Mouse (Mus musculus) neural tube, embryonic 11.5 days (tissue): ENCODE results near the gene Tpp2. TPM values are rescaled to one million over a fixed set of nuclear protein-coding genes. Genes with fewer than 3 reads are reported as not detected.

Experiments
- ATAC-seq: fragments of 200-750 bp; cut with Nextera tagmentation; 2 replicates; pipeline ENCODE4 v1.8.0; 2017; ENCODE audit warnings: moderate number of reproducible peaks, mild to moderate bottlenecking, moderate TSS enrichment, moderate library complexity; ENCODE audit not compliant: insufficient read depth, low FRiP score, low TSS enrichment
- DNase-seq: peaks from one replicate; pipeline ENCODE4 v3.0.0-alpha.2; 2015; ENCODE audit warnings: low spot score
- H3K27ac ChIP-seq: fragments of 300-500 bp; sonication (generic); 2 replicates; pipeline ENCODE4 v1.5.1; 2014; ENCODE audit warnings: low read depth, mild to moderate bottlenecking, low read length
- H3K27me3 ChIP-seq: fragments of 300-500 bp; sonication (generic); 2 replicates; pipeline ENCODE4 v1.6.1; 2014; ENCODE audit warnings: mild to moderate bottlenecking, low read length, mixed read lengths; ENCODE audit not compliant: control insufficient read depth, insufficient read depth
- H3K36me3 ChIP-seq: fragments of 300-500 bp; sonication (generic); 2 replicates; pipeline ENCODE4 v1.6.1; 2014; ENCODE audit warnings: mild to moderate bottlenecking, low read length, moderate library complexity, mixed read lengths; ENCODE audit not compliant: control insufficient read depth, insufficient read depth
- H3K4me1 ChIP-seq: fragments of 300-500 bp; sonication (generic); 2 replicates; pipeline ENCODE4 v1.6.1; 2014; ENCODE audit warnings: low read length, mixed read lengths; ENCODE audit not compliant: control insufficient read depth, insufficient read depth
- H3K4me2 ChIP-seq: fragments of 300-500 bp; sonication (generic); 2 replicates; pipeline ENCODE4 v1.6.1; 2014; ENCODE audit warnings: low read depth, mild to moderate bottlenecking, moderate library complexity
- H3K4me3 ChIP-seq: fragments of 300-500 bp; sonication (generic); 2 replicates; pipeline ENCODE4 v1.5.1; 2014; ENCODE audit warnings: low read depth, low read length
- H3K9ac ChIP-seq: fragments of 300-500 bp; sonication (generic); 2 replicates; pipeline ENCODE4 v1.6.1; 2014; ENCODE audit warnings: mild to moderate bottlenecking, low read length
- H3K9me3 ChIP-seq: fragments of 300-500 bp; sonication (generic); 2 replicates; pipeline ENCODE4 v1.6.1; 2016; ENCODE audit warnings: low read length; ENCODE audit not compliant: control insufficient read depth
- WGBS: fragments of 180-500 bp; shearing (Covaris S2); extraction: QIAGEN DNeasy Blood & Tissue Kit; methylation state at CpG from one replicate; pipeline ENCODE4 v1.1.7; 2014; 5-methylcytosine and 5-hydroxymethylcytosine counted together
- polyA plus RNA-seq: library from polyadenylated mRNA; unstranded; fragments of >200 nt; fragmentation: Nextera tagmentation; extraction: Ambion mirVana; gene quantifications from 2 replicates; pipeline ENCODE4 v1.2.1, GENCODE M21; 2014

Gene Tpp2
- polyA plus RNA-seq, 1 experiment from 2014 or later = 69.6 TPM

DNA sequence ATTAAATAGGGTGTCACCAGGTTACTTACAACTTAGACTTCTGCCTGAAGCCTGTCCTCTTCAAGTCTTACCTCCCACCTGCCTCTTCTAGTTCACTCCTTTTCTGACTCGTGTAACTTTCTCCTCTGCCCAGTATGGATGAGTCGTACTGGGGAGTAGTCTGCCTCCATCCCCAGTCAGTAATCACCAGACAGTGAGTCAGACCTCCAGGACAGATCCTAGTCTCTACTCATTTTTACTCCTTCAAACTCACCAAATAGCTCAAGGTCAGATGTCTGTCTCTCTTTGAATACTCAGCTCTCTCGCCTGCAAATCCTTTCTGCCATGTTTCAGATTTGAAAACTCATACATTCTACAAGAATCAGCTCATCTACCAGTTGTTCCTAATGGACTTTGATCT lies 35.9 kb downstream of the Tpp2 start:
- ATAC-seq = no peak
- Histone ChIP-seq H3K4me2 (no peak overlapping the region), H3K27me3 (no peaks in the 10 kb centered on the region), H3K4me3 (no peak overlapping the region), H3K9ac (no peak overlapping the region), H3K36me3 (peaks cover 2% of the 10 kb centered on the region; the same call in 1 of the 2 replicates), H3K4me1 (no peaks in the 10 kb centered on the region), H3K9me3 (no peaks in the 10 kb centered on the region), H3K27ac (no peak overlapping the region)
- DNase-seq = no peak
- 91% methylated on average over 3 of the region's 3 CpGs for WGBS

DNA sequence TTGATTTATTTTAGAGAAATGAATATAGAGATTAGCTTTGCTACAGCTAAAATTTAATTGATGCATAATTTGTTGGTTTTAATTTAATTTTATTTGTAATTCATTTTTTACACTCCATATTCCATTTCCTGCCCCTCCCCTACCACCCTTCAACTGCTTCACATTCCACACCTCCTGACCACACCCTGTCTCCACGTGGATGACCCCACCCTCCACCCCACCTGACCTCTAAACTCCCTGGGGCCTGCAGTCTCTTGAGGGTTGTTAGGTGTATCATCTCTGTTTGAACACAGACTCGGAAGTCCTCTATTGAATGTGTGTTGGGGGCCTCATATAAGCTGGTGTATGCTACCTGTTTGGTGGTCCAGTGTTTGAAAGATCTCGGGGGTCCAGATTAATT lies 37.6 kb downstream of the Tpp2 start:
- Histone ChIP-seq H3K27ac (no peak overlapping the region), H3K36me3 (peaks cover 2% of the 10 kb centered on the region; the same call in 1 of the 2 replicates), H3K4me2 (no peak overlapping the region), H3K27me3 (no peaks in the 10 kb centered on the region), H3K9me3 (no peaks in the 10 kb centered on the region), H3K9ac (no peak overlapping the region), H3K4me3 (no peak overlapping the region), H3K4me1 (no peaks in the 10 kb centered on the region)
- DNase-seq (no peak), ATAC-seq (no peak)
- 69% methylated on average over 3 of the region's 3 CpGs for WGBS

DNA sequence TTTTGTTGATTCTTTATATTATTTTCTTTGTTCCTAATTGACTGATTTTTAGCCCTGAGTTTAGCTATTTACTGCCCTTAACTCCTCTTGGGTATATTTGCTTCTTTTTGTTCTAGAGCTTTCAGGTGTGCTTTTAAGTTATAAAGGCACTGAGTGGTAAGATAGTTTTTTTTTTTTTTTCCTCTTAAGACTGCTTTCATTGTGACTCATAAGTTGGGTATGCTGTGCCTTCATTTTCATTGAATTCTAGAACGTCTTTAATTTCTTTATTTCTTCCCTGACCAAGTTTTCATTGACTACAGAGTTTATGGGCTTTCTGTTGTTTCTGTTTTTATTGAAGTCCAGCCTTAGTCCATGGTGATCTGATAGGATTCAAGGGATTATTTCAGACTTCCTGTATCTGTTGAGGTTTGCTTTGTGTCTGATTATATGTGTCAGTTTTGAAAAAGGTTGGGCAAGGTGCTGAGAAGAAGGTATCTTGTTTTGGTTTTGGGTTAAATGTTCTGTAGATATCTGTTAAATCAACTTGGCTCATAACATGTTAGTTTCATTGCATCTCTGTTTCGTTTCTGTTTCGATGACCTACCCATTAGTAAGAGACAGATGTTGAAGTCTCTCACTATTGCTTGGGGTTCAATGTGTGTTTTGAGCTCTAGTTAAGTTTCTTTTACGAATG lies 63.6 kb downstream of the Tpp2 start:
- no peak for ATAC-seq
- H3K4me3 ChIP-seq = no peak overlapping the region
- no peak overlapping the region for H3K9ac ChIP-seq
- no peaks in the 10 kb centered on the region for H3K27me3 ChIP-seq
- no peak for DNase-seq
- no peak overlapping the region for H3K4me2 ChIP-seq
- H3K9me3 ChIP-seq = no peaks in the 10 kb centered on the region
- H3K36me3 ChIP-seq = peaks cover 13% of the 10 kb centered on the region
- no peaks in the 10 kb centered on the region for H3K4me1 ChIP-seq
- H3K27ac ChIP-seq = no peak overlapping the region
- 91% methylated on average over 4 of the region's 4 CpGs for WGBS

DNA sequence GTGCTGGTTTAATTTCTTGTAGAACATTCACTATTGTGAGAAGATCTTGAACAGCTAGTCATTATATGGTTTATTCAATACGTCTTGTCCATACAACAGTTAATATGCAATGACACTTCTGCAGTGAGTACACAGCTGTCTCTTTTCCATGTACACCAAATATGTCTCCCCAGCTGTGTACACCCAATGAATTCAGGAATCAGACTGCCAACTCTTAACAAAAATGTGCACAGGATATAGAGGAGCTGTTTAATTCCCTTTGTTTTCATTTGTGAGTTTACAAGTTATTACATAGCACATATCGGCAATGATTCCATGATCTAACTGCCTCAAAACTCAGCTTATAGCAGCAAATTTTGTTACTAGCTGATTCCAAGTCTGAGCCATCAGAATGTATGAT lies 71.1 kb downstream of the Tpp2 start:
- Histone ChIP-seq H3K27me3 (no peaks in the 10 kb centered on the region), H3K36me3 (no peaks in the 10 kb centered on the region), H3K4me1 (no peaks in the 10 kb centered on the region), H3K4me3 (no peak overlapping the region), H3K27ac (no peak overlapping the region), H3K4me2 (no peak overlapping the region), H3K9ac (no peak overlapping the region), H3K9me3 (no peaks in the 10 kb centered on the region)
- 94% methylated on average over 2 of the region's 2 CpGs for WGBS
- no peak for DNase-seq
- ATAC-seq = no peak

DNA sequence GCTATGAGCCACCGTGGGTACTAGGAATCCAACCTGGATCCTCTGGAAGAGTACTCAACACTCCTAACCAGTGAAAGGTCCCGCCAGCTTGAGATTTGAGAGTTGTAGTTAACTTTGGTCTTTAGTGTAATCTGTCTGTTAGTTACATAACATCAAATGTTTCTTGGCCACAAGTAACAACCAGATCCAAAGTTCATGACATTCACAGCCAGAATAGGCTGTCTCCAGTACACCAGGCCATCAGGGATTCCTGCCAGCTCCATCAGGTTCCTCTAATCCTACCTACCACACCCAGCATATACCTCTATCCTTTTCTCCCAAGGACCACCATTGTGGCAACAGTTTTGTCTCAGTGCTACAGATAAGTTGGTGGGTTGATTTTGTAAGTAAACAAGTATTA lies 82.1 kb downstream of the Tpp2 start:
- Histone ChIP-seq H3K4me3 (no peak overlapping the region), H3K36me3 (no peaks in the 10 kb centered on the region), H3K9ac (no peak overlapping the region), H3K4me2 (no peak overlapping the region), H3K4me1 (no peaks in the 10 kb centered on the region), H3K9me3 (no peaks in the 10 kb centered on the region), H3K27me3 (no peaks in the 10 kb centered on the region), H3K27ac (no peak overlapping the region)
- WGBS = 84% methylated on average over 2 of the region's 2 CpGs
- DNase-seq (no peak), ATAC-seq (no peak)

DNA sequence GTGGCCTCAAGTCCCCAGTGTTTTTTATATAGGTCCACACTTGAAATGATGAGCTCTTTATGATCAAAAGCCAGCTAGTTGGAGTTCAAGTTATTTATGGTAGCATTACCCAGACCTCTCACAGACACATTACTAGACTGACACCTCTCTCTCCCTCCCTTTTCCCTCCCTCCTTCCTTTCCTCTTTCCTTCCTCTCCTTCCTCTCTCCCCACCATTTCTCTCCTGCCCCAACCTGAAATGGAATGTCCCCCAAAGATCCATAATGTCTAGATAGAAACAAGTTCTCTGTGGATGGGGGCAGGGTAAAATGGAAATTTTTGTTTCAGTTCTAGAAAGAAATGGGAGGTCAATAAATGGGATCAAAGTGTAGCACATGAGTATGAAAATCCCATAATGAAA lies 86.5 kb downstream of the Tpp2 start, which contains the start of gene Mettl21c:
Gene Mettl21c (minus strand): TSS at position 101 of the 400 bp plus-strand sequence.
- Histone ChIP-seq H3K27ac (no peak within 1 kb of the TSS), H3K9me3 (no peaks in the 10 kb centered on the region), H3K36me3 (no peaks in the 10 kb centered on the region), H3K4me1 (no peaks in the 10 kb centered on the region), H3K4me3 (no peak within 1 kb of the TSS), H3K4me2 (no peak within 1 kb of the TSS), H3K9ac (no peak within 1 kb of the TSS), H3K27me3 (no peaks in the 10 kb centered on the region)
- DNase-seq = no peak
- no peak for ATAC-seq

DNA sequence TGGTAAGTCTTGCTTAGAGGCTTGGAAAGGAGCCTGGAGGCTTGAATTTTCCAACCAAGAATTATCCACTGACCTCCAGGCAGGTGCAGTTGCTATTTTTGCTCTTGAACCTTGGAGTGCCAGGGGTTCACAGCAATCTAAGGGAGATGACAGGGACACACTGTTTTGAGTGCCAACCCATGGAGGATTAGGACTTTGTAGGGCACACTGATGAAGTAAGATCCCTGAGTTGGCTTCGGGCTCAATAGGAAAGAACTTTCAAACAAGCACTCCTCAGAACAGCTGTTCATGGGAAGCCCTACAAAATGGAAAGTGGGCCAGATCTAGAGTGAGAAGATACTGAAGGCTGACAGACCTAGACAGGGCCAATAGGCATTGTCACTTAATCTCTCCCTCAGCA lies 89.2 kb downstream of the Tpp2 start:
- Histone ChIP-seq H3K27ac (no peak overlapping the region), H3K4me2 (no peak overlapping the region), H3K9ac (no peak overlapping the region), H3K9me3 (no peaks in the 10 kb centered on the region), H3K36me3 (no peaks in the 10 kb centered on the region), H3K4me3 (no peak overlapping the region), H3K4me1 (no peaks in the 10 kb centered on the region), H3K27me3 (no peaks in the 10 kb centered on the region)
- WGBS = 89% methylated on average over 1 of the region's 1 CpGs
- ATAC-seq = no peak
- no peak for DNase-seq

DNA sequence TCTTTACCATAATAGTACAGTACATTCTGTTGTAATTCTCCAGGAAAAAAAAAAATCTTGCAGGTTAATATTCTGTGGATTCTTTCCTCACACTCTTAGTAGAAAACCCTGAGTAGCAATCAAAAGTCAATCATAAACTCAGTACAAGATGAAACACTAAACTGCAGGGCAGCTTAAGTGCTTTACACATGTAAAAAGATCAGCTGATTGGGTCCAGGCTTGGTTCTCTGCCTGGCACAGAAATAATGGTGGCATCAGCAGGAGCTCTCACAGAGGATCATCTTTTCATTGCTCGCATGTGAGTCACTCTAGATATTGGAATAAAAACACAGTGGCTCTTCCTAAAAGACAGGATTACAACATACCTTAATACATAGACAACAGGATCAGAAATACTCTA lies 94.2 kb downstream of the Tpp2 start:
- H3K27me3 ChIP-seq = no peaks in the 10 kb centered on the region
- no peak overlapping the region for H3K4me3 ChIP-seq
- DNase-seq (no peak), ATAC-seq (no peak)
- H3K4me1 ChIP-seq = no peaks in the 10 kb centered on the region
- no peak overlapping the region for H3K9ac ChIP-seq
- 93% methylated on average over 1 of the region's 1 CpGs for WGBS
- no peaks in the 10 kb centered on the region for H3K36me3 ChIP-seq
- no peak overlapping the region for H3K27ac ChIP-seq
- H3K4me2 ChIP-seq = no peak overlapping the region
- no peaks in the 10 kb centered on the region for H3K9me3 ChIP-seq

DNA sequence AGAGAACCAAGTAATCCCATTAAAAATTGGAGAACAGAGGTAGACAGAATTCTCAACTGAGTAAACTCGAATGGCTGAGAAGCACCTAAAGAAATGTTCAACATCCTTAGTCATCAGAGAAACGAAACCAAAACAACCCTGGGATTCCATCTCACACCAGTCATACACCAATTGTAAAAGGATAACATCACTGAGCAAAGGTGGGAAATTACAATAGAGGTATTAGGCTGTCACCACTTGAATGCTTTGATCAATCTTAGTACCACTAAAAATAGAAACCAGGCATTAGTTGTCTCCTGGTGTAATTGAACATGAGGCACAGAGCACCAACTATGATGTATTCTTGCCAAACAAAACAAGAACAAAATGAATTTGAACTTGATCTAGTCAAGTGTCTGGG lies 98.8 kb downstream of the Tpp2 start:
- no peak overlapping the region for H3K4me2 ChIP-seq
- no peaks in the 10 kb centered on the region for H3K9me3 ChIP-seq
- ATAC-seq (no peak), DNase-seq (no peak)
- H3K4me1 ChIP-seq = no peaks in the 10 kb centered on the region
- H3K4me3 ChIP-seq = no peak overlapping the region
- no peak overlapping the region for H3K27ac ChIP-seq
- no peaks in the 10 kb centered on the region for H3K27me3 ChIP-seq
- no peaks in the 10 kb centered on the region for H3K36me3 ChIP-seq
- no peak overlapping the region for H3K9ac ChIP-seq
- WGBS = 82% methylated on average over 2 of the region's 2 CpGs
